Mouse (Mus musculus) spleen, adult 12 weeks (tissue): ENCODE results near the gene Hspa8.
A peak's percentile ranks its signal among the peaks of the same experiment; 100 is the strongest.
"Not testable (repeated sequence)": the region's sequence is repeated elsewhere in the genome, so short reads cannot be mapped to it uniquely, and the experiment has no call there.

Source experiments
- DNase-seq: peaks from one replicate; pipeline ENCODE4 v3.0.0; 2022; ENCODE audit warnings: low spot score

Gene Hspa8

DNA sequence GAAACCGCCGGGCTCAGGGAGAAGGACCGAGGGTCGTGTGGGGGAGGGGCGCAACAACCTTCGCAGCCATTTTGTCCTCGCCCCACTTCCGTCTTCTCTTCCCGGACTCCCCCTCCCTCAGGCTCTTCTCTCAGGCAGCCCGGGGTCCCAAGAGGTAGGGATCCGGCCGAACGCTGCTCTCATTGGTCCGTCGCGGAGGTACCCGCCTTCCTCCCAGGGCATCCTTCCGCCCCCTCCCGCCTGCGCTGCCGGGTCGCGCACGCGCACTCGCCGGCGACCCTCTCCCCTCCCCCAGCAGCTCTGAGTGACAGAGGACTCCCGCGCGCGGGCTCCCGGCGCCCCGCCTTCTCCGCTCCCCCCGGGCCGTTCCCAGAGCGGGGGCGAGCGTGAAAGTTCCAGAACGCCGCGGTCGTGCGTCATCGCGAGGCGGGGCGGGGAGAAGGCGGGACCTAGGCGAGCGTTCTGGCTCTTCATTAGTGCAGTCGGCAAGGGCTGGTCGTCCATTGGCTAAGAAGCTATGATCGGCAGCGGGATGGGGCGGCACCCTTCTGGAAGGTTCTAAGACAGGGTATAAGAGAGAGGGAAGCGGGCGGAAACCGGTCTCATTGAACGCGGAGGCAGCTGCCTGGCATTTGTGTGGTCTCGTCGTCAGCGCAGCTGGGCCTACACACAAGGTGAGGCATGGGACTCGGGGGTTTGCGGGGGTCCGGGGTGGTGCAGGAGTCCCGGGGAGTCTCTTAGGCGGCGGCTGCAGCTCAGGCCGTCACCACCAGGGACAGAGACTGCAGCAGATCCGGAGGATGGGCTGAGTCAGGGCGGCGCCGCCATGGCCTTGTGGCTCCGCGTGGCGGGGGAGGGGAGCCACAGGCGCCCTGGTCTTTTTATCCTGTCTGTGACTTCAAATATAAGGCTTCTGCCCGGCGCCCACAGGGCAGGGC lies at the start of gene Hspa8:
Gene Hspa8 (plus strand): TSS at position 310 of the 938 bp plus-strand sequence.
- peak; percentile 100 for DNase-seq

DNA sequence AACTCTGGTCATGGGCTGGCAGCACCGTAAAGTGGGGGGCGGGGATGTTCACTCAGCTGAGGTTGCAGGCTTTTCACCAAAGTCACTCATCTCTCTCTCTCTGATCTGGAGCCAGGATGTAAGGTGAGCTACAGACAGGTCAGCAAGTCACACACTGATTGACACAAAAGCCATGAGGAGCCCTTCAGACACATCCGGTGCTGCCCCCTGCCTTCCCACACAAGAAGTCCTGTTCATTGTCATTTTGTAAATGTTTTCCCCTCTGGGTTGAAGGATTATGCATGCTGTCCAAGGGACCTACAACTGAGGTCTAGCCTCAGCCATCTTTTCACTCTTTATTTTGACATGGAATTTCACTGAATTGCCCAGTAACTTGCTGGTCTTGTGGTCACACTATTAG lies 49.0 kb upstream of the Hspa8 start:
- no peak for DNase-seq

DNA sequence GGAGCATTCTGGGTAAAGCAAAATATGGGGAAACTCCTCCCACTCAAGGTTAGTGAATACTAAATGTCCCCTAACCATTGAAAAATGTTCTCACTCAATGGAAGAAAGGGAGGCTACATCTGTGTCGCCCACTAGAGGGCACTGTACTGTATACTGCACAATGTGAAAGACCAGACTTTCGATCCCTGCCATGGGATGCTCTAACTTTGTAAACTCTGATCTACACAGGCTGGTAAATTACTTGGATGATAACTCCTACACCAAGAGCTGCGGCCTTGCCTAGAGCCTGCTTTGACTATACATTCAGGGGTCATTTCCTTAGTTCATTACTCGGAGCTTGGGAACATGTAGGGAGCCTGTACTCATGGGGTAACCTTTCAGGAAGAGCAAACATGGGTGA lies 44.4 kb upstream of the Hspa8 start:
- DNase-seq: peak; percentile 3

DNA sequence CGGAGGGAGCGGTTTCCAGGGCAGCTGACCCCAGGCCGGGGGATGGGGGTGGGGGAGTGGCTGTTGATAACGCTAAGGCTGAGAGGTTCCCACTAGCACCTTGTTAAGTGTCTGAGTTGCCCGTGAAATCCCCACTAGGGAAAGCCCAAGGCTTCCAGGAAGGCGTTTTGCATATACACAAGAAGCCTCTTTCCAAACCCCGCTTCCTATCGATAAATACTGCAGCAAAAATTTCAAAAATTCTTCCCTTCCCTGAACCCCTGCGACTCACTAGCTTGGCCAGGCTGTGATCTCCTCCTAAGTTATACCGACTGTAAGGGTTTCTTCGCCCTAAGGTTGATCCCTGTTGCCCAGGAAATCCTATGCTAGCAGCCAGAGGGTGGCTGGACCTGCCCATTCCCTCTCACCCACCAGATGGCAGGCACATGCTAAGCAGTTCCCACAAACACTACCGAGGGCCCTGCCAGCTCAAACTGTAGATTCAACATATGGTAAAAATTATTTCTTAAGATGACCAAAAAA lies 43.6 kb upstream of the Hspa8 start:
- DNase-seq: no peak

DNA sequence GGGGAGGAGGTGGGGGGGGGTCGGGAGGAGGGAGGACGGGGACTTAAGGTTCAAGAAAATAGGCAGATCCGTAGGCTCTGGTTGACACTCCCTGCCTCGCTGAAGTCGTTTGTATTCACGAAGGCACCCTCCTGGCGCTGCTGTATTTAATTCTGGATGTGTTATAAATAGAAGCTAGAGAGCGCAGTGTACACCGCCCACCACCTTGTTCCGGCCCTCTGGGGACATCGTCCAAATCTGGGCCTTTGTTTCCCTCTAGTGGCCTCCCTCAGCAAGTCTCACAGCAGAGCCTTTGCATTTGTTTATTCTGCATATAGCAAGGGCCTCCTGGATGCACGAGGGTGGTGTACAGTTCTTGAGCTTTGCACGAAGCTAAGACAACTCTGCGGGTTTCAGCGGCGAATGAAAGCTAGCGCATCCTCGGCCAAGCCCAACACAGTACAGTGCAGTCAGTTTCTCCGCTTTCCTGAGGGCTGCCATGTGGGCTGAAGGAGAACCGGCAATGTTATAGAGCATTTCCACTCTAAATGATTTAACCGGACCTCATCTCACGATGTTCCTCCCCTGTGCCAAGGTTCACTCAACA lies 43.0 kb upstream of the Hspa8 start:
- peak; percentile 31 for DNase-seq

DNA sequence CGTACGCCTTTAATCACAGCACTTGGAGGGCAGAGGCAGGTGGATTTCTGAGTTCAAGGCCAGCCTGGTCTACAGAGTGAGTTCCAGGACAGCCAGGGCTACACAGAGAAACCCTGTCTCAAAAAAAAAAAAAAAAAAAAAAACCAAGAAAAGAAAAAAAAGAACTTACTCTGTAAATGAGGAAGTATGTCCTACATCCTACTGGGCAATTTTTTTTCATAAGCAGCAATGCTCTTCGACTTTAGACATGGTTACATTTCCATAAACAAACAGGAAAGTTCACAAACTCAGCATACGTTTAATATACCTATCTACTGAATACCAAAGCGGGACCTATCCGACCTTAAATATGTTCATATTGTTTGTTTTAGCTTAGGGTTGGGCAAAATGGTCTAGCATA lies 38.4 kb upstream of the Hspa8 start:
- no peak for DNase-seq

DNA sequence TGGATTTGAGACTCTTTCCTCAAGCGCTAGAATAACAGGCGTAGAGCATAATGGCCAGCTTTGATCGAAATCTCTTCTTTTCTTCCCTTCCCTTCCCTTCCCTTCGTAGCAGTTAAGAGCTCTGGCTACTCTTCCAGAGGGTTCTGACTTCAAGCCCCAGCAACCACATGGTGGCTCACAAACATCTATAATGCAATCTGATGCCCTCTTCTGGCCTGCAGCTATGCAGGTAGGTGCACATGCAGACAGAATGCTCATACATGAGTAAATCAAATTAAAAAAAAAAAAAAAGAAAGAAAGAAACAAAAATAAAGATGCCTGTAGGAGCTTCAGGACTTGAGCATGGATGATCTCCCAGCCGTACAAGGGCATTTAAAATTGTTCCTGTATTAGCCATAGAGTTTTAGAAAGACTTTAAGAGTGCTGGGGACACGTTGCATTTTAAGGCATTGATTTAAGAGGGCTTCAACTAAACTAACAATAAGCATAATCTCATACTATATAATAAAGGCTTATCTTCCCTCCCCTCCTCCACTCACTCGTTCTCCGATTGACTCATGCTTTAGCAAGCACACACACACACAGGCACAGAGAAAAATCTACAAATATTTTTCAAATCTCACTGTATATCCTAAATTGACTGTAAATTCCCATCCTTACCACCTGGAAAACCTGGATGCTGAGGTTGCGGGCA lies 35.8 kb upstream of the Hspa8 start:
- no peak for DNase-seq

DNA sequence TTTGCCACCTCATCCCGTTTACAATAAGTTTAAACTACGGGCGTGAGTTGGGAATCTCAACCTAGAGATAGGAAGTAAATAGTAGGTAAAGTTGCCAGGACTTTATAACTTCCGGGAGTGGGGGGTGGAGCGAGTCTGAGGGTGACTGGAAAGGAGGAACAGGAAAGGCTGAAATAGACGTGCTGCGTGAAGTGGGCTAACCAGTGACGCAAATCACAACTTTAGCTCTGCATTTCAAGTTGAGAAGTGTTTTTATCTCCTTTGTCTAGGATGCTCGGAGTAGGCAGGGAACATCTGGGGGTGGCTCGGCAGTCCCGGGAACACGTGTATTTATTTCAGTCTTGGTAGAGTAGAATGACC lies 35.2 kb upstream of the Hspa8 start:
- DNase-seq: no peak

DNA sequence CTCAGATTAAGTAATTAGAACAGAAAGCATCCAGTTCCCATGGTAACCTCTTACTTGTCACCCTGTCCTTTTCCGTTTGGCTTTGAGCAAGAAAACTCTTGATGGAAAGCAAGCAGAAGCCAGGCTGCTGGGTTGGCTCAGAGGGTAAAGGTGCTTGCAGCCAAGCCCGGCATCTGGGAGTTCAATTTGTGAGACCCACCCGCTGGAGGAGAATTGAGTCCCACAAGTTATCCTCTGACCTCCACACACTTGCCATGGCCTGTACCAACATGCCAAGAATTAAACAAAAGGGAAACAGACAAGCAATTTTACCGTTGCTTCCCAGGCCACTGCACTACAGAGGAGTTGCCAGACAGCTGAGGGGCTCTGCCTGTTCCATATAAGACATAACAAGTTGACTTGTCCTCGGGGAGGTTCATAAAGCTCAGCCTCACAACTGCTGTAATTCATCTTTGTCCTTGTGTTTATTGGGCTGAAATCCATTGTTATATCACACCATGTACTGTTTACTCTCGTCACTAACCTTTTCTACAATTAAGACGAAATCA lies 34.7 kb upstream of the Hspa8 start:
- DNase-seq: no peak

DNA sequence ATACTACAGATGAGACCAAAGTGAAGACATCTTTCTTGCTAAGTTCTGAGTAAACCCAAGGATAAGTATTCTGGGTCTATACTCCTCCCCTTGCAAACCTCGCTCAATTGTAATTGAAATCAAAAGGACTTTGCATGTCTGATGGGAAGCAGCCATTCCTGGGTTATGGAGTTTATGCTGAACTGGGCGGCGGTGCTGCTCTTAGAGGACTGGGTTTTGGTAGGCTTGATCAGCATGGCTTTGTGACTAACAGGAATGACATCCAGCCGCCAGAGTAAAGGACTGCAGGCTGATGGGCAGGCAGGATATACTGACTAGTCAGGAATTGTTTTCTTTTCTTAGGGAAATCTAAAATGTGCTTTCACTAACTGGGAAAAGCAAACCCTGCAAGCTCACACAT lies 32.8 kb upstream of the Hspa8 start:
- DNase-seq: no peak

DNA sequence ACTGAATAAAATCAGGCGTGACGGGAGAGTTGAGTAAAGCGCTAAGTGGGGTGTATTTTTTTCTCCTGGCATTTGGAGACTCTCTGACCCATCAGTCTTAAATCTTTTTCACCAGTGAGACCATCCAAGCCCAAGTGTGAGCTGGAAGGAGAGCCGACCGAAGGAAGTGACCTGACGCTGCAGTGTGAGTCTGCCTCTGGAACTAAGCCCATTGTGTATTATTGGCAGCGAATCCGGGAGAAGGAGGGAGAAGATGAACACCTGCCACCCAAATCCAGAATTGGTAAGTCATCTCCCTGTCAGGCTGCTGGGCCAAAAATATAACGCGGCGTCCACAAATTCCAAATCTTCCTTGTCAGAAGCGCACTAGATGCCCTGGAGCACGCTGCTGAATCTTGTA lies 28.5 kb upstream of the Hspa8 start:
- DNase-seq: no peak

DNA sequence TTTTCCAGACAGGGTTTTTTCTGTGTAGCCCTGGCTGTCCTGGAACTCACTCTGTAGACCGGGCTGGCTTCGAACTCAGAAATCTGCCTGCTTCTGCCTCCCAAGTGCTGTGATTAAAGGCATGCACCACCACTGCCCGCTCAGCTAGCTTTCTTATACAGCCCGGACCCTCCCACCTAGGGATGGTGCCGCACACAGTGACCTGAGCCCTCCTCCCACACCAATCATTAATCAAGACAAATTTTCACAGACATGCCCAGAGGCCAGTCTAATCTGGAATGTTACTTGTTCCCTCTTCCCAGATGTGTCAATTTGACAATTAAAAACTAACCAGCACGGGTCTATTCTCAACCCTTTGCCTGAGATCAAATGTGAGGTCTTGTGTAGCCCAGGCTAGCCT lies 27.6 kb upstream of the Hspa8 start:
- not testable (repeated sequence) for DNase-seq

DNA sequence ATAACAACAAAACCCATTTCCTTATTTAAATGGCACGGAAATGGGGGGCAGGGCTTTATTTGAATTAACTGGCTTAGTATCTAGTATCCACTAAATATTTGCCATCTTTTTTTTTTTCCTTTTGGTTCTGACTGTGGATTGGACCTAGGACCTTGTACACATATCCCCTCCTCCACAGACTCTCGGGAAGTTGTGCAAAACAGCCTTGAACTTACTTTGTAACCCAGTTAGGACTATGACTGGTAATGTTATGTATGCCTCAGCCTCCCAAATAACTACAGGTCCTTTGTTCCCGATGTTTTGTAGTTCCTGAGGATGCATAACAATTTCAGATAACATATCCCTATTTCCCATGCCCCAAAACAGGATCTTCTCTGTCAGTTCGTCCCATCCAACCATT lies 26.9 kb upstream of the Hspa8 start:
- no peak for DNase-seq

DNA sequence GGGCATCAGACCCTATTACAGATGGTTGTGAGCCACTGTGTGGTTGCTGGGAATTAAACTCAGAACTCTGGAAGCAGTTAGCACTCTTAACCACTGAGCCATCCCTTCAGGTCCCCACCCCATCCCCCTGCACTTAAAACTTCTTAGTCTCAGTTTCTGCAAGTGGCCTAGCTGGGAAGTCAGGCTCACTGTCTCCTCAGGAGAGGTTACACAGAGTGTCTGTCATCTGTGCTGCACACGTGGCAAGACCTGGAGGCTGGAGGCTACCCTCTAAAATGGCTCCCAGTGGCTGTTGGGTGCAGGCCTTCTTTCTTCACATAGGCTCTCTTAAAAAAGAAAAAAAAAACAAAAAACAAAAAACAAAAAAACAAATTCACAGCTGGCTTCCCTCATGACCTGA lies 24.7 kb upstream of the Hspa8 start:
- no peak for DNase-seq

DNA sequence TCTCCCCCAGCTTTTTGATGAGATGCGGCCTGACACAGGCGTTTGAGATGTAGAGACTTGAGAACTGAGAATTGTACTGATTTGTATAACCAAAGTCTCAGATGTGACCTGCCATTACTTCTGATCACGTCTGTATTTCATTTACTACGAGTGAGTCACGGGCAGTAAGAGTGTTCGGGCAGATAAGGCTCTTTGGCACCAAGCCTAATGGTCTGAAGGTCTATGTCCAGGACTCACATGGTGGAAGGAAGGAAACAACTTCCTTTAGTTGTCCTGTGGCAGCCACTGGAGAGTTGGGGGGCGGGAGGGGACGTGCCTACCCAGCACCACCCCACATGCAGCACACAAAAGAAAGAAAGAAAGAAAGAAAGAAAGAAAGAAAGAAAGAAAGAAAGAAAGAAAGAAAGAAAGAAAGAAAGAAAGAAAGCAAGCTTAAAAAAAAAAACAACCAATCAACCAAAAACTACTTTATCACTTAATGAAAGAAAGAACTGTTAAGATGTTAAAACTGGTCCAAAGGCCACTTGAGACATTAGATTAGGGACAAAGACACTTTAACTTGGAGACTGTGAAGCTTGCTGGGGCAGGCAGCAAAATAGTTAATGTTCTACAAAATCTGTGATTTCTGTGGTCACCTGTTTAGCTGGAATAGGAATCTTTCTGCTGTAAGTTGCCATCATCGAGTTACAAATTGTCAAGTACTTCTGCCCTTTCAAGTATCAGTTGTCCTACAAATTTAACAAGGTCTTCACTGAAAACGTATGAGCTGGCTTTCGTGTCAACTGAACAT lies 24.1 kb upstream of the Hspa8 start:
- DNase-seq: no peak

DNA sequence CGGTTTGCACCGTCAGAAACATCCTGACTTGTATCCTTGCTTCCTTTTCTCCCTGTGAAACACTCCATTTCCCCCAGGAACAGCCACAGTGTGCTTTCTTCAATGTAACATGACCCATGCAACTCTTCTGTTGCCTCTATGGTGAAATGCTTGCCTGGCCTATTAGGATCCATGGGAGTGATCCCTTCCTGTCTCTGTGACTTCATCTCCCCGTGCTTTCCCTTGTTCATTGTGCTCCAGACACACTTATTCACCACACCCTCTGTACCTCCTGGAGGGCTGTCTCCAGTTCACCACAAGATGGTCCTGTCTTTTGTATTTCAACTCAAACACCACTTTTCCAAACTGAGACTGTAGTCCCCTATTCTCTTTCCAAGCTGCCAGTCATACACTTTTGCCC lies 20.7 kb upstream of the Hspa8 start:
- no peak for DNase-seq

DNA sequence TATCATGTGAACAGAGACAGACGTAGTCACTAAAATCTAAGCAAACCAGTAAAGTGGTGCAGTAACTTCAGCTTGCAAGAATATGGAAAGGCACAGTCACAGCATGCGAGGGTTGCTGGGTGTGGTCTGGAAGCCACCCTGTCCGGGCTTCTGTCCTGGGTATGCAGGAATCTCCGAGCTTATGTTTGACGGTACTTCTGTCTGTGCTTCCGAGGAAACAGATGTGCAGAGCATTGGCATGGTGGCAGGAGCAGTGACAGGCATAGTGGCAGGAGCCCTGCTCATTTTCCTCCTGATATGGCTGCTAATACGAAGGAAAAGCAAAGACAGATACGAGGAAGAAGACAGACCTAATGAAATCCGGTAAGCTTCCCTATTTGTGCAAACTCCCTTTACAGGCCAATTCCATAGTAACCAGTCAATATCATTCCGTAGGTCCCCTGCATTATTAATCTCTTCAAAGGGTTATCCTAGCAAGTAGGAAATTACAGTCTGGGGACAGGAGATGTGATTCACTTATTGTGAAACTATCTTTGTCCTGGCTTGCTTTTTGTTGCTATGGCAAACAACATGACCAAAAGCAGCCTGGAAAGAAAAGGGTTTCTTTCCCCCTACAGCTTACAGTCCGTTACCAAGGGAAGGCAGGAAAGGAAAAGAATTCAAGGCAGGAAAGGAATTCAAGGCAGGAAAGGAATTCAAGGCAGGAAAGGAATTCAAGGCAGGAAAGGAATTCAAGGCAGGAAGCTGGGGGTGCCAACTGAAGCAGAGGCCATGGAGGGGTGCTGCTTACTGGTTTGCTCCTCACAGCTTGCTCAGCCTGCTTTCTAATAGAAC lies 19.7 kb upstream of the Hspa8 start:
- DNase-seq: no peak

DNA sequence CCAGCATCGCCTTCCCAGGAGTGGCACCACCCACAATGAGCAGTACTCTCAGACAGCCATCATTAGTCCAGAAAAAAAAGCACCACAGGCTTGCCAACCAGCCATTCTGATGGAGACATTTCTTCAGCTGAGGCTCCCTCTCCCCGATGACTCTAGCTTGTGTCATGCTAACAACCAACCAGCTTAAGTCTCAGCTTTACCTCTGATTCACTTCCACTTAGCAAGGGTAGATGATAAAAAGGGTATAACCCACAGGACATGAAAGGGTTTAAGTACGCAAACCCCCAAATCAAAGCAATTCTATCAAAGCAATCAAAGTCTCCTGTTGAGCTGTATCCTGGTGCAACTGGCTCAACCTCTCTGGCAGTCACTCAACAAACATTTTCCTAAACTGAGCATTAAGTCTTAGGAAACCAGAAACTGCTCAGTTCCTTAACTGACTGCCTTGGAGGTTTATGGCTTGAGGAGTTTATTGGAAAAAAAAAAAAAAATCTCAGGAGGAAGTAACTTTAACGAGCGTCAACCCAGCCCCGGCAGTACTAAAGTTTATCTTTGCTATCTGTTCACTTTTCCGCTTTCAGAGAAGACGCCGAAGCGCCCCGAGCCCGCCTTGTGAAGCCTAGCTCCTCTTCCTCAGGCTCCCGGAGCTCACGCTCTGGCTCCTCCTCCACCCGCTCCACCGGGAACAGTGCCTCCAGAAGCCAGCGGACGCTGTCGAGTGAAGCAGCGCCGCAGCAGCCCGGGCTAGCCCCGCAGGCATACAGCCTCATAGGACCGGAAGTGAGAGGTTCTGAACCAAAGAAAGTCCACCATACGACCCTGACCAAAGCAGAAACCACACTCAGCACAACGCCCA lies 18.8 kb upstream of the Hspa8 start:
- no peak for DNase-seq

DNA sequence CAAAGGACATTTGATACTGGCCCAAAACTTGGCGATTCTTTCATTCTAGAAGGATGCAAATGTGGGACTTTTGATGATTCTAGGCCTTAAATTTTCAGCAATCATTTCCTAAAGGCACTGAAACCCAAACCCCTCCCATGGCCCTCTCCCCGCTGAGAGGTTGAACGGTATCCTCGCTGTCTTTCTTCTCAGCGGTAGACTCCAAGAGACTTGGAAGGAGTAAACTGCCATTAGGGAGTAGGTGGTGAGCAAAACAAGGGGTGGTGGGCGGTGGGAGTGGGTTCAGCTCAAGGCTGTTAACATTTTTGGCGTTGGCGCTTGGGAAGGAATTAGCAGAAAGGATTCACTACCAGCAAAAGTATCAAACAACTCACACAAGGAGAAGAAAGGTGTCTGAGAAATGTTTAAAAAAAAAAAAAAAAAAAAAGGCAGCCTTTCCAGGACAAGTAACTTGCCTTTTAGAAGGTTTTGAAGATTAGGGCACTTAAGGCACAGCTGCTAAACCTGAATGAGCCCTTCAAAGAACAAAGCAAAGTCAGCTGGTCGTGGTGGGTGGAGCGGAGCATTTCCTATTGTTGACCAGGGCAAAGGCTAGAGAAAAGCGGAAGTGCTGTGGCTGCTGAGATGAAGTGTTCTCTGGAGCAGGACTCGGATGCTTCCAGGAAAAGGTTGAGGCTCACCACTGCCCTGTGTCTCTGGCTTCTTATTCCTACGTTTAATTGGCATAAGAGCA lies 17.0 kb upstream of the Hspa8 start:
- DNase-seq: no peak
